Mouse (Mus musculus) liver, embryonic 13.5 days (tissue): ENCODE data around the gene Amigo1. TPM values are rescaled to one million over a fixed set of nuclear protein-coding genes. Genes with fewer than 3 reads are reported as not detected.

Source experiments
- ATAC-seq: fragments of 200-750 bp; cut with Nextera tagmentation; 2 replicates; pipeline ENCODE4 v1.8.0; 2017; ENCODE audit warnings: low read depth, mild to moderate bottlenecking, moderate number of reproducible peaks, moderate library complexity
- DNase-seq: peaks from one replicate; pipeline ENCODE4 v3.0.0; 2022
- H3K27ac ChIP-seq: fragments of 300-500 bp; sonication (generic); 2 replicates; pipeline ENCODE4 v1.5.1; 2015; ENCODE audit warnings: moderate library complexity, mild to moderate bottlenecking, inconsistent platforms
- H3K27me3 ChIP-seq: fragments of 300-500 bp; sonication (generic); 2 replicates; pipeline ENCODE4 v1.6.1; 2015; ENCODE audit warnings: mild to moderate bottlenecking, inconsistent platforms
- H3K36me3 ChIP-seq: fragments of 300-500 bp; sonication (generic); 2 replicates; pipeline ENCODE4 v1.6.1; 2015; ENCODE audit warnings: mild to moderate bottlenecking, inconsistent platforms
- H3K4me1 ChIP-seq: fragments of 300-500 bp; sonication (generic); replicated peaks from 2 replicates; pipeline ENCODE4 v1.6.1; 2015; ENCODE audit warnings: inconsistent platforms
- H3K4me2 ChIP-seq: fragments of 300-500 bp; sonication (generic); 2 replicates; pipeline ENCODE4 v1.6.1; 2015; ENCODE audit warnings: inconsistent platforms, mild to moderate bottlenecking, moderate library complexity
- H3K4me3 ChIP-seq: fragments of 300-500 bp; sonication (generic); replicated peaks from 2 replicates; pipeline ENCODE4 v1.5.1; 2015; ENCODE audit warnings: mild to moderate bottlenecking, inconsistent platforms
- H3K9ac ChIP-seq: fragments of 300-500 bp; sonication (generic); 2 replicates; pipeline ENCODE4 v1.6.1; 2015; ENCODE audit warnings: mild to moderate bottlenecking, inconsistent platforms
- H3K9me3 ChIP-seq: fragments of 300-500 bp; sonication (generic); replicated peaks from 2 replicates; pipeline ENCODE4 v1.6.1; 2016; ENCODE audit warnings: inconsistent platforms
- WGBS: fragments of 180-500 bp; shearing (Covaris S2); methylation state at CpG from one replicate; pipeline ENCODE4 v1.1.7; 2015; ENCODE audit not compliant: insufficient replicate concordance; 5-methylcytosine and 5-hydroxymethylcytosine counted together
- polyA plus RNA-seq: library from polyadenylated mRNA; unstranded; fragments of >200 nt; fragmentation: Nextera tagmentation; extraction: Ambion mirVana; gene quantifications from 2 replicates; pipeline ENCODE4 v1.2.1, GENCODE M21; 2015

Amigo1 gene
- polyA plus RNA-seq, 1 experiment from 2014 or later: 0.51 TPM

DNA sequence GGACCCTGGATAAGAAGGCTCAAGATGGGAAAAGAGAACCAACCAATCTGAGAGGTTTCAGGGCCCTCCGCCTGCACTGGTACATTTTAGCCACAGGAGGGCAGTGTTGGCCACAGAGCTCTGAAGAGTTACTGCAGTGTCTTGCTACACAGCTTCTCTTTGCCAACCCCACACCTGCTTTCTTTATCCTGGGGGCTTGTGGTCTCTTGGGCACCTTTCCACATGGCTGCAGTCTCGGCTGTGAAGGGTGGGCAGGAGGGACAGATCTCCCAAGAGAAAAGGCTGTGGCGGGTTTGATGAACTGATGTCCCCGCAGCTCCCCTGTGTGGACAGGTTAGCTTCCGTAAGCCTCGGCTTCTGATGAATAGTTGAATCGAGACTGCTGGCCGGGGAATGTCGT is 21.3 kb upstream of the Amigo1 start:
- WGBS: 31% methylated on average over 9 of the region's 9 CpGs
- no peak overlapping the region for H3K4me2 ChIP-seq
- H3K4me1 ChIP-seq: no peaks in the 10 kb centered on the region
- no peaks in the 10 kb centered on the region for H3K36me3 ChIP-seq
- H3K27me3 ChIP-seq: peaks cover 5% of the 10 kb centered on the region
- ATAC-seq (0 out of 2 replicates have a peak, but pooled peaks have one; percentile 29), DNase-seq (peak; percentile 45)
- H3K9ac ChIP-seq: no peak overlapping the region
- no peaks in the 10 kb centered on the region for H3K9me3 ChIP-seq
- no peak overlapping the region for H3K4me3 ChIP-seq
- H3K27ac ChIP-seq: no peak overlapping the region

DNA sequence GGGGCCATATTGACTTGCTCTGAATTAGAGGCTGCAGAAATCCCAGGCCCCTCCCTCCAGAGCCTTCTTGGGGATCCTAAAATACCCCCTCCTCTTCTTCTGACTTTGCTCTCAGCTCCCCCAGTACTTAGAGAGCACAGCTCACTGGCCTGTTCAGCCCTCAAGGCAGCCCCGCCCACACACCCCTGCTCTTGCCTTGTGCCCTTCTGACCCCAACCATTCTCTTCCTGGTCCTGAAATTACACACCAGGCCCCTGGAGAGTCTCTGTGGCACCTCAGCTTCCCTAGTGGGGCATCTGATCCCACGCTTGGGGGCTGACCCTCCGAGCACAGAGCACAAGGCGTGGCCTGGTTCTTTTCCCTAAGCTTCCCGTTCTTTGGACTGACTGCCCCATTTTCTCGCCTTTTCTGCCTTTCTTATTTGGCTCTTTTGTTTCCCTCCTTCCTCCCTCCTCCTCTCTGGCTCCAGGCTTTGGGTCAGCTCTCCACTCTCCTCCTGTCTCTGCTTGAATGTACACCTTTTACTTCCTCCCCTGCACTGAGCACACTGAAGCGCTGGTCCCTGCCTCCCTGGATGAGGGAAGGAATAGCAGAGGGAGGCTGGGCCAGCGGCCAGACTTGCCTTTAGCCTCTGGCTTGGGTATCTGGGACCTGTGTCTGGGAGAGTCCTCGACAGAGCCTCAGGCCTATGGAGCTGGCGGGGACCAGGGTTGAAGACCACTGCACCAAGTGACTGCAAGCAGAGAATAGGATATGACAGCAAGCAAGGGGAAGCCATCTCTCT is 20.4 kb upstream of the Amigo1 start:
- no peak overlapping the region for H3K4me3 ChIP-seq
- H3K27ac ChIP-seq: no peak overlapping the region
- H3K9ac ChIP-seq: no peak overlapping the region
- 56% methylated on average over 10 of the region's 10 CpGs for WGBS
- H3K4me1 ChIP-seq: no peaks in the 10 kb centered on the region
- peaks cover 5% of the 10 kb centered on the region for H3K27me3 ChIP-seq
- ATAC-seq (0 out of 2 replicates have a peak, but pooled peaks have one; percentile 18), DNase-seq (no peak)
- H3K4me2 ChIP-seq: no peak overlapping the region
- H3K9me3 ChIP-seq: no peaks in the 10 kb centered on the region
- no peaks in the 10 kb centered on the region for H3K36me3 ChIP-seq

DNA sequence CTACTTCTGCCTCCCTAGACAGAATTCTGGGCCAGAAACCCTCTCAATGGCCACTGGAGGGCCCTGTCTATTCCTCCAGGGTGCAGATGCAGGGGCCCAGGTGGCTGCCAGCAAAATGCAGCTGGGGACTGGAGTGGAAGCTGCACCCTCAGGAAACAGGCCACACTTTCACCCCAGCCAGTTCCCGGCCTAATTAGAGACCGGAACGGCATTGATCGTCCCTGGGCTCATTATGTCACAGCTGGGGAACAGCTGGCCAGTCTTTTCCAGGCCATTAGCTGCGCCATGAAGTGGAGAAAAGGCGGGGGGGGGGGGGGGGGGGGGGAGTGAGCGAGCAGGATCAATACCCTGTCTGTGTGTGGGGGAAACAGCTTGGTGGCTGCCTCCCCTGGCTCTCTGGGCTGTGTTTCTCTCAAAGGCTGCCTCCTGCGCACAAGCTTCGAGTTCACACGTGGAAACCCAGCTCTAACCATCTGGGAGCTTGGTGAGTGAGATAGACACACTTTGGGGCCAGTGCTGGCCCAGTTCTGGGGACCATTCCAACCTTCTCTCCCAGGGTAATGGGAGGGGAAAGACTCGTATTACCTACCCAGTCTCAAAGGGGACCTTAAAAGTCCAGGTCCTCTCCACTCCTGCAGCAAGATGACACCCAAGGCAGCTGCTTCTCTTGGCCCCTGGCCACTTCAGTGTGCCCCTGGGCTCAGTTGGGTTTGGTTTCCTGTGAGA is 19.5 kb upstream of the Amigo1 start:
- H3K4me1 ChIP-seq: no peaks in the 10 kb centered on the region
- ATAC-seq (no peak), DNase-seq (no peak)
- H3K4me2 ChIP-seq: no peak overlapping the region
- no peak overlapping the region for H3K27ac ChIP-seq
- no peaks in the 10 kb centered on the region for H3K36me3 ChIP-seq
- WGBS: 29% methylated on average over 9 of the region's 11 CpGs
- peaks cover 5% of the 10 kb centered on the region for H3K27me3 ChIP-seq
- H3K9me3 ChIP-seq: no peaks in the 10 kb centered on the region
- no peak overlapping the region for H3K9ac ChIP-seq
- H3K4me3 ChIP-seq: no peak overlapping the region

DNA sequence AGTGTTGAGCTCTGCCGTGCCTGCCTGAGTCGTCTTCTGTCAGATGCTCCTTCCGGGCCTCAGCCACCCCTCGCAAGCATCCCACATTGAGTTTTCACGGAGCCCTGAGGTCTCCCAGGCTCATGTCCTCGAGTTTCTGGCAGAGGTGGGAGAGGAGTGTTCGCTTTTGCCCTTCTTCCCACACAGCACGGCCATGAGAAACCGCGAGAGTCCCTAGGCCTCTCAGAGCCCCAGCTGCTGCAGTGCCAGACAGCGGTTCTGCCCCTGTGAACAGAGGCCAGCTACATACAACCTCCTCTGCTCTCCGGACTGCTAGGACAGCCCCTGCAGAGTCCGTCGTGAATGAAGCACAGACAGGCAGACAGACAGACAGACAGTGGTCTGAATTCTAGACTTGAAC is 18.6 kb upstream of the Amigo1 start:
- no peak overlapping the region for H3K4me2 ChIP-seq
- WGBS: 52% methylated on average over 14 of the region's 14 CpGs
- no peaks in the 10 kb centered on the region for H3K4me1 ChIP-seq
- H3K9me3 ChIP-seq: no peaks in the 10 kb centered on the region
- no peaks in the 10 kb centered on the region for H3K36me3 ChIP-seq
- H3K4me3 ChIP-seq: no peak overlapping the region
- H3K27me3 ChIP-seq: peaks cover 13% of the 10 kb centered on the region
- no peak overlapping the region for H3K27ac ChIP-seq
- DNase-seq: no peak
- no peak for ATAC-seq
- H3K9ac ChIP-seq: no peak overlapping the region

DNA sequence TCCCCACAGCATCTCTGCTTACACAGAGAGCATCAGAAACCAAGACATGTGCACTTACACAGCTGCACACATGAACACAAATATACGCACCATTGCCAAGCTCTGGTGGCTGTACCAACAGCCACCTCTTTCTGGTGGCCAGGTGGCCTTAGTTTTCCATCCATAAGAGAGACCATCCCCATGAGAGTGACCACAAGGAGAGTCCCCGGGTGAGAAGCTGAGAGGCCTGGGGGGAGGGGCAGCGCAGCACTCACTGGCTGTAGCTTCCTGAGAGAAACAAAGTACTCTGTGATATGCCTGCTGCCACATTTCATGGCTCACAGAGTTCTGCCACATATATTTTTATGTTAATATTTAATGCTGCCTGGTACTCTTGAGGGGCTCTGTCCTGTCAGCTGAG is 16.9 kb upstream of the Amigo1 start:
- no peaks in the 10 kb centered on the region for H3K4me1 ChIP-seq
- H3K9ac ChIP-seq: no peak overlapping the region
- H3K27me3 ChIP-seq: peaks cover 20% of the 10 kb centered on the region
- 41% methylated on average over 3 of the region's 3 CpGs for WGBS
- H3K27ac ChIP-seq: no peak overlapping the region
- no peak overlapping the region for H3K4me2 ChIP-seq
- H3K4me3 ChIP-seq: no peak overlapping the region
- H3K9me3 ChIP-seq: no peaks in the 10 kb centered on the region
- no peaks in the 10 kb centered on the region for H3K36me3 ChIP-seq
- ATAC-seq (no peak), DNase-seq (no peak)

DNA sequence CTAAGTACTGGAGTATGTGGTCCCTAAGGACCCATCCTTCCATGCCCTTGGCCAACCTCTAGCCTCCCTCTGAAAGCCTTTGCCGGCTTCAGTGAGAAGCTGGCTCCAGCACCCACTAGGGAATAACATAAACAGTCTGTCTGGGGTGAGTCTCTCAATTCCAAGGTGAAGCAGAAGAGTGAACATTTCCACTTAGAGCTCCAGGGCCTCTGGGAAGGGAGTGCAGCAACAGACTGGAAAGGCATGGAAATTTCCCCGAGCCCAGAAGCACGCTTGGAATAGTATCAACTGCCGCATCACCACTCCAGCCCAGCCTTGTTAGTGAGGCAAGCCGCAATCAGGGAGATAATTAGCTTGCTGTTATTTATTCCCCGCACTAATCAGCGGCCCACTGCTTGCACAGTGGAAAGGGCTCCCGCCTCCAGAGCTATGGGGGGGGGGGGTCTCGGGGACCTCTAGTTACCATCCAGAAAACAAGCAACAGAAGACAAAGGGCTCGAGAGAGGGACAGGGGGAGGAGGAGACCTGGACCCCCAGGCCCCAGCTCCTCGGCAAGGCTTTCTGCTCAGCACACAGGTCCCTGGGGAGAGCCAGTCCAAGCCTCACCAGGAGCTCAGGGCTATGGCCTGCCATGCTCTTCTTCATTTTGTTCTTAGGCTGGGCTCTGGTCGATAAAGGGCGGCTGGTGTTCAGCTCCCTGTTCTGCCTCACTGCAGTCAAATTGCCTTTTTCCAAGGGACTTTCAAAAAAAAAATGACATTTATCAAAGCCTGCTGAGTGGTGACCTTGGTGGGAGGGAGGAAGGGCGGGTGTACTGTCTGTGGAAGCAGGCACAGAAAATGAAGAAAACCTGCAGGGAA is 11.2 kb upstream of the Amigo1 start:
- DNase-seq (no peak), ATAC-seq (no peak)
- 45% methylated on average over 14 of the region's 14 CpGs for WGBS
- Histone ChIP-seq H3K27me3 (peaks cover 26% of the 10 kb centered on the region), H3K4me3 (no peak overlapping the region), H3K4me1 (no peaks in the 10 kb centered on the region), H3K36me3 (no peaks in the 10 kb centered on the region), H3K9me3 (no peaks in the 10 kb centered on the region), H3K4me2 (no peak overlapping the region), H3K27ac (no peak overlapping the region), H3K9ac (no peak overlapping the region)

DNA sequence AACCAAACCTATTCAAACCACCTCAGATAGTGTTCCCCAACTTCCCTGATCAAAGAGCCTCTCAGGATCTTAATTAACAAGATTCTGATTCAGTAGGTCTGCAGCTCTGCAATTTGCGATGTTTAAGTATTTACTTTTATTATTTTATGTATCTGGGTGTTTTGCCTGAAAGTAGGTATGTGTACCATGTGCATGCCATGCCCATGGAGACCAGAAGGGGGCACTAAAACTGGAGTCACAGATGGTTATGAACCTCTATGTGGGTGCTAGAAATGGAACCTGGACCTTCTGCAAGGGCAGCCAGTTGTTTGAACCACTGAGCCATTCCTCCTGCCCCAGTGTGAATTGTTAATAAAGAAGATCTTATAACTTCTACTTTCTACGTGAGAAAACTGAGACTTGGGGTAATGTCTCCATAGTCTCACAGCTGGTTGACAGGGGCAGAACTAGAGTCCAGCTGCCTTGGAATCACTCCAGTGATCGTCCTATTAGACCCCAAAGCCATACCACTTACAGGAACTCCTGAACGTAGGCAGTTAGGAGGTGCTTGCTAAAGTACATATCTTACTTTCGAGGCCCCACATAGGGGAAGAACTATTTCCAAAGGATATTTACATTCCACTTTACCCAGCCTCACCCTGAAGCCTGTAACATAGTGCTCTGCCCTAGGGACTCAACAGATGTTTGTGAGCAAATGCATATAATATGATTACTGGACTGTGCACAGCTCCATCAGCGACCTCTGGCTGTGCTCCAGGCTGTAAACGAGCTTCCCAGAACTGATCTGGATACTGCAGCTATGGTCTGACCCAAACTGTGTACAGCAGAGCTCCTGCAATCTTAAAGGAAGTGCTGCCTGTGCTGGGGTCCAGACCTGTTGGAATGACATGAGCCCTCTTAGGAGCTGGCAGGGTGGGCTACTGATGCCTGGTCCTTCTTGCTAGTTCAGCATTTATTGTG is 7.1 kb upstream of the Amigo1 start:
- H3K27ac ChIP-seq: no peak overlapping the region

DNA sequence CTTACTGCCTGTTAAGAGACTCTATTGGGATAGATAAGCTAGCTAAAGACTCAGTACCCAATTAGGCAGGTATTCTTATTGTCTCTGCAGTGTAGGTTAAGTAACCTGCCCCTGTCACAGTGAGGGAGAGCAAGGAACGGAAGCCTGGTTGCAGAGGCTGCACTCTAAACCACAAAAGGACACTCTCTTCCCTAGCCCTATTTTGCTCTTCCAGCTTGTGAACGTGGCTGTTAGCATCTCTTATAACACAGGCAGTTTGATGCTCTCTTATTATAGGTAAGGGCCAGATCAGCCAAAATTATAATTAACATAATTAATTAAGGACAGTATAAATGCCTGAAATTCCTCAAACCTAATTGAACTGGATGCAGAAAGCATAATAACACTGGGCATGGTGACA is 5.6 kb upstream of the Amigo1 start:
- H3K4me3 ChIP-seq: no peak overlapping the region
- no peaks in the 10 kb centered on the region for H3K9me3 ChIP-seq
- no peak for DNase-seq
- H3K27ac ChIP-seq: no peak overlapping the region
- H3K27me3 ChIP-seq: peaks cover 20% of the 10 kb centered on the region
- H3K4me2 ChIP-seq: no peak overlapping the region
- ATAC-seq: no peak
- WGBS: 12% methylated on average over 2 of the region's 2 CpGs
- H3K36me3 ChIP-seq: no peaks in the 10 kb centered on the region
- peaks cover 3% of the 10 kb centered on the region for H3K4me1 ChIP-seq
- H3K9ac ChIP-seq: no peak overlapping the region

More for the DNA sequence above, 7.1 kb upstream of the Amigo1 start:
- Histone ChIP-seq H3K36me3 (no peaks in the 10 kb centered on the region), H3K9me3 (no peaks in the 10 kb centered on the region), H3K4me2 (no peak overlapping the region), H3K27me3 (peaks cover 18% of the 10 kb centered on the region), H3K4me1 (no peaks in the 10 kb centered on the region), H3K9ac (no peak overlapping the region), H3K4me3 (no peak overlapping the region)
- no peak for ATAC-seq
- 70% methylated on average over 7 of the region's 7 CpGs for WGBS
- no peak for DNase-seq

DNA sequence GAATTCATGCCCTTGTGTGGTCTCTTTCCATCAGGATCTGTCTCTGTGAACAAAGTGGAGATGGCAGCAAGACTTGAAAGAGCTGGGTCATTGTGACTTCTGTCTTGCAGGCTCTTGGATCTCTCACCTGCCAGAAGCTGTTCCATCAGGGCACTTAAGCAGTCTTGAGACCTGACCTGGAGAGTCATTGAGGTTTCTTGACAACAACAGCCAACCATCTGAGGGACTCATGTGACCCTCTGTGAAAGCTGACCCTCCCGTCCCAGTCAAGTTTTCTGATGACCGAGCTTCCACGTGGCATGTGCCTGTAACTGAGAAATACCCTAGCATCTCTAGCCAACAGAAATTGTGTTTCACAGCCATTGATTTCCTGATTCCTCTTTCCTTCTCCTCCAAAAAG is 1.4 kb upstream of the Amigo1 start:
- Histone ChIP-seq H3K9me3 (no peaks in the 10 kb centered on the region), H3K36me3 (no peaks in the 10 kb centered on the region), H3K27ac (no peak overlapping the region), H3K4me1 (peaks cover 15% of the 10 kb centered on the region), H3K9ac (no peak overlapping the region), H3K4me3 (no peak overlapping the region), H3K4me2 (no peak overlapping the region), H3K27me3 (peaks cover 60% of the 10 kb centered on the region)
- 61% methylated on average over 3 of the region's 3 CpGs for WGBS
- DNase-seq (no peak), ATAC-seq (no peak)

DNA sequence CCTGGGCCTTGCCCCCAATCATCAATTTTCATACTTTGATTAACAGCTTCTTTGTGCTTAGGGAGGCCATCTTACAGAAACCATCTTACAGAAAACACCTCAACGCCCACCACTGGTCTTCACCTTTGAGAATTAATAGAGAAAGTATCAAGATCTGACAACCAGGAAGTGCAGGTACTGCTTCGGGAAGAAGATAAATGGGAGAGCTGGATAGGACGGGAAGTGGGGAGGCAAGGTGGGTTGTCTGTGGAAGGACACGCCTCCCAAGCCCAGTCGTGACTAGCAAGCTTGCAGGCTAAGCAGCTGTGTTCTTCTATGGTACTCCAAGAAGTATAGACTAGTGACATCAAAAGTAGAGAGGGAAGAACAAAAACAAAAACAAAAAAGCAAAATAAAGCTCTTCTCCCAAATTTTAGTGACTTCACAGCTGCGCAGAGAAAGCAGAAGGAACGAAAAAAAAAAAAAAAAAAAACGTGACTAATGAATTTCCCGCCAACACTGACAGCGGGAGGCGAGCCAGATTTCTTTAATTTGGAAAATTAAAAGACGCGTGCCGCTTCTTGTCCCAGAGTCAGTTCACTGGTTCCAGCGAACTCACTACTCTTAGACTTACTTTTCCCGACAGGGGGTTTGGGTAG is 556 bp upstream of the Amigo1 start:
- Histone ChIP-seq H3K4me1 (peaks cover 20% of the 10 kb centered on the region), H3K27ac (no peak overlapping the region), H3K27me3 (peaks cover 60% of the 10 kb centered on the region), H3K4me3 (peak overlapping the region; percentile 69), H3K36me3 (no peaks in the 10 kb centered on the region), H3K4me2 (peak overlapping the region; percentile 93), H3K9me3 (no peaks in the 10 kb centered on the region), H3K9ac (peak overlapping the region; percentile 75; the same call in 1 of the 2 replicates)
- ATAC-seq (no peak), DNase-seq (no peak)
- WGBS: 4% methylated on average over 16 of the region's 16 CpGs
